Mouse (Mus musculus): ENCODE data around the gene Fam81b.
A peak's percentile ranks its signal among the peaks of the same experiment; 100 is the strongest.

Gene Fam81b

GRCm38 (mm10) chr13:76190273-76190672 is 114.6 kb downstream of the Fam81b start:
- no peak for DNase-seq (ENCODE audit: low read depth, low spot score)

GRCm38 (mm10) chr13:76189190-76189589 is 115.7 kb downstream of the Fam81b start:
- peak; percentile 50 for DNase-seq (ENCODE audit: low read depth, low spot score)

DNA sequence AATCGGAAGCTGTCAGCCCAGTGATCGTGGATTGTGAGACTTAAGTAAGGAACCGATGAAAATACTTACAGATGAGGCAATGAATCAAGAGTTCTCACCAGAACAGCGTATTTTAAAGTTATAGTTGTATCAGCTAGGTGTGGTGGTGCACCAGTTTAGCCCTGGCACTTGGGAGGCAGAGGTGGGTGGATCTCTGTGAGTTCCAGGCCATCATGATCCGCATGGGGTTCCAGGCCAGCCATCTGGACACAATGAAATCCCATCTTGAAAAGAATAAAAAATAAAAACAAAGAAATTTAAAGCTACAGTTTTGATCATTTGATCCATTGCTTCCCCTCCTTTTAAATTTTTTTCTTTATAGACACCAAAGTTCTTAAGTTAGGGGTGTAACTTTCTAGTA is 117.2 kb downstream of the Fam81b start:
- no peak for DNase-seq (ENCODE audit: low read depth, low spot score)

DNA sequence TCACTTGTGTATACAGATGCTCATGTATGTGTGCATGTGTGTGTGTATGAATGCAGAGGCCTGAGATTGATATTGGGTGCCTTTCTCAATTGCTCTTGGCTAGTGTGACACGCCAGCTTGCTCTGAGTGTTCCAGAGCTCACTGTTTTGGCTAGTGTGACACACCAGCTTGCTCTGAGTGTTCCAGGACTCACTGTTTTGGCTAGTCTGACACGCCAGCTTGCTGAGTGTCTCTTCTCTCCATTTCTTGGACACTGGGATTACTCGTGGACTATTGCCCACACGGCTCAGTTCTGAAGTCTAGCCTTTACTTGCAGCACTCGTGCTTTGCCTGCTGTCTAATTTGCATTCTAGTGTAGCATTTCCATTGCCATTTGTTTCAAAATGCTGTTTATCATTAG is 126.2 kb downstream of the Fam81b start:
- no peak for DNase-seq (ENCODE audit: low read depth, low spot score)

DNA sequence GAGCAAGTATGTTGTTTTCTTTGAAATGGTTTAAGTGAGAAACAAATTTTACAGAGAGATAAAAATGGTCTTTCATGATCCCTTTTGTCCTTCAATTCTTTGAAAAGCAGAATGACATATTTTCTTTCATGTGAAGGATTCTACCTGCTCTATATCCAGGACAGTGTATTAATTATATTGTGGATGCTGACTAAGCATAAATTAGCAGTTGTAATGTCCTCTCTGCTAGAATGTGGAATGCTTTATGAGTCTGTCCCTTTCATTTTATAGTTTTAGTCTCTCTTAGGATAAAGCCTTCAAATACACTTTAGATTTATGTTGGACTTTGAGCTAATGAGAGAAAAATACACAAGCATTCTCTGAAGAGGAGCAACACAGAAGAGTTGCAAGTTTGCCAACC is 130.6 kb downstream of the Fam81b start:
- DNase-seq (ENCODE audit: low read depth, low spot score), result no peak

DNA sequence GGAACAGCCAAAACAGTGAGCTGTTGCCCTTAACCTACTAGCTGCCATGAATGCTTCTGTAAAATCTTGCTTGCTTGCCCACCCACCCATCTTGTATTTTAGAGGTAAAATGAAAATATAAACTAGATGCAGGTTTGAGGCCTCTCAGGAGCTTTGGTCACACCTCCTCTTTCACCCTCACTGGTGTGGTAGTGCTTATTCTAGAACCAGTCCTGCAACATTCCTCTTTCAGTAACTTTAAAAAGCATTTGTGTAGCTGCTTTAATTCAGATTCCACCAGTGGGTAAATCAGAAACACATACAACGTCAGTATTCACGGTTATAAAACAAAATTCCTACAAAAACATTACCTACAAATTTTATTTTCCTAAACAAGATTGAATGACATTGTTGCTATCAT is 144.3 kb downstream of the Fam81b start:
- no peak for DNase-seq (ENCODE audit: low read depth, low spot score)

DNA sequence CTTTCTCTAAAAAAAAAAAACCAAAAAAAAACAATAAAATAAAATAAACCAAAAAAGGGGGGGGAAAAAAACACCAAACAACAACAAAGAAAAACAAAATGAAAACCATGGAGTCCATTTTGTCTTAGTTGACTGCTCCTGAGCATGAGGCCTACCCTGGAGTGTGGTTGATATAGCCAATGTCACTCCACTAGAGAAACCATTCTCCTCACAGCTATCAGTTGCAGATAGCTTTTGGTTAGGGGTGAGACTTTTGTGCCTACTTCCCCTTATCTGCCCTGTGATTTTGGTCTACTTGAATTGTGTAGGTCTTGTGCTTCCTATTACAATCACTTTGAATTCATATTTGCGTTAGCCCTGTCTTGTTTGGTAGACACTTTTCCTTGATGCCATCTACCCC is 147.4 kb downstream of the Fam81b start:
- DNase-seq (ENCODE audit: low read depth, low spot score), result no peak

GRCm38 (mm10) chr13:76157099-76157498 is 147.8 kb downstream of the Fam81b start:
- no peak for DNase-seq (ENCODE audit: low read depth, low spot score)
